Mouse (Mus musculus) neural tube, embryonic 12.5 days (tissue): Measurements from ENCODE around the gene Natd1. TPM values are rescaled to one million over a fixed set of nuclear protein-coding genes. Genes with fewer than 3 reads are reported as not detected.
"Not testable (repeated sequence)": the region's sequence is repeated elsewhere in the genome, so short reads cannot be mapped to it uniquely, and the experiment has no call there.

Source experiments
- ATAC-seq: fragments of 200-750 bp; cut with Nextera tagmentation; 2 replicates; pipeline ENCODE4 v1.8.0; 2017; ENCODE audit warnings: low read depth, mild to moderate bottlenecking, moderate TSS enrichment, moderate library complexity; ENCODE audit not compliant: low FRiP score
- H3K27ac ChIP-seq: fragments of 300-500 bp; sonication (generic); 2 replicates; pipeline ENCODE4 v1.5.1; 2016
- H3K27me3 ChIP-seq: fragments of 300-500 bp; sonication (generic); replicated peaks from 2 replicates; pipeline ENCODE4 v1.6.1; 2016; ENCODE audit warnings: mild to moderate bottlenecking
- H3K36me3 ChIP-seq: fragments of 300-500 bp; sonication (generic); 2 replicates; pipeline ENCODE4 v1.6.1; 2016; ENCODE audit warnings: mild to moderate bottlenecking
- H3K4me1 ChIP-seq: fragments of 300-500 bp; sonication (generic); 2 replicates; pipeline ENCODE4 v1.6.1; 2016
- H3K4me2 ChIP-seq: fragments of 300-500 bp; sonication (generic); replicated peaks from 2 replicates; pipeline ENCODE4 v1.6.1; 2016; ENCODE audit warnings: mild to moderate bottlenecking
- H3K4me3 ChIP-seq: fragments of 300-500 bp; sonication (generic); 2 replicates; pipeline ENCODE4 v1.5.1; 2016
- H3K9ac ChIP-seq: fragments of 300-500 bp; sonication (generic); 2 replicates; pipeline ENCODE4 v1.6.1; 2016; ENCODE audit warnings: mild to moderate bottlenecking
- H3K9me3 ChIP-seq: fragments of 300-500 bp; sonication (generic); 2 replicates; pipeline ENCODE4 v1.6.1; 2016; ENCODE audit warnings: mild to moderate bottlenecking
- WGBS: fragments of 180-500 bp; shearing (Covaris S2); methylation state at CpG from one replicate; pipeline ENCODE4 v1.1.7; 2016; 5-methylcytosine and 5-hydroxymethylcytosine counted together
- polyA plus RNA-seq: library from polyadenylated mRNA; unstranded; fragments of >200 nt; fragmentation: Nextera tagmentation; extraction: Ambion mirVana; gene quantifications from 2 replicates; pipeline ENCODE4 v1.2.1, GENCODE M21; 2016

The Natd1 gene
- polyA plus RNA-seq, 1 experiment from 2014 or later: 27.2 TPM

DNA sequence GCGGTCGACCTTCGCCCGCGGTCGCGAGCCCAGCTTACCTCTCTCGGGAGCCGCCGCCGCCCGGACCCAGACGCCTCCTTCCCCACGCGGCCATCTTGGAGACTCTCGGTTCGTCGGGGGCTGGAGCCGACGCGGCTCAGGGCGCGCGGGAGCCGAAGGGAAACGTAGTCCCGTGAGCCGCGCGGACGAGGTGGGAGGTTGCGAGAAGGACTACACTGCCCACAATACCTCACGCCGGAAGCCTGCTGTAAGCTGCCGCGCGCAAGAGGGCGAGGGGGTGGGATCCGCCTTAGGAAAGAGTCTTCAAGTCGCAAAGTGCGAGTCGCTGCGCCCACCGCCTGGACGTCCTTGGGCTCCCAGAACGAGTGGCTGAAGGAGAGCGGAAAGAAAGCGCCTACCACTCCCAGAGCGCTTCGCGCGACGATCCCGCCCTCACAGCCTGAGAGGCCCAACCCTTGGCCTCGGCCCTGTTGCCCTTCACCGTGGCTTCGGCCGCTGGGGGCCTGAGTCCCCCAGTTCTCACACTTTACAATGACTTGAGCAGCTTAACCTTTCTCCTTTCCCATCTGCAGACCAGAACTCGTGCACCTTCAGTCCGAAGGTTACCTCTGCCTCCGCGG, 35.8 kb downstream of the Natd1 start, which contains the start of gene Tmem11:
Tmem11 (minus strand) TSS at position 598 of the 620 bp plus-strand sequence.
- Histone ChIP-seq H3K36me3 (no peaks in the 10 kb centered on the region; the same call in 1 of the 2 replicates), H3K9me3 (no peaks in the 10 kb centered on the region), H3K9ac (peak within 1 kb of the TSS; percentile 93), H3K4me1 (peaks cover 28% of the 10 kb centered on the region), H3K4me2 (peak within 1 kb of the TSS; percentile 70), H3K4me3 (peak within 1 kb of the TSS; percentile 99), H3K27me3 (no peaks in the 10 kb centered on the region), H3K27ac (peak within 1 kb of the TSS; percentile 68)
- peak; percentile 99 for ATAC-seq
- WGBS: under 1% methylated on average over 62 of the region's 62 CpGs

DNA sequence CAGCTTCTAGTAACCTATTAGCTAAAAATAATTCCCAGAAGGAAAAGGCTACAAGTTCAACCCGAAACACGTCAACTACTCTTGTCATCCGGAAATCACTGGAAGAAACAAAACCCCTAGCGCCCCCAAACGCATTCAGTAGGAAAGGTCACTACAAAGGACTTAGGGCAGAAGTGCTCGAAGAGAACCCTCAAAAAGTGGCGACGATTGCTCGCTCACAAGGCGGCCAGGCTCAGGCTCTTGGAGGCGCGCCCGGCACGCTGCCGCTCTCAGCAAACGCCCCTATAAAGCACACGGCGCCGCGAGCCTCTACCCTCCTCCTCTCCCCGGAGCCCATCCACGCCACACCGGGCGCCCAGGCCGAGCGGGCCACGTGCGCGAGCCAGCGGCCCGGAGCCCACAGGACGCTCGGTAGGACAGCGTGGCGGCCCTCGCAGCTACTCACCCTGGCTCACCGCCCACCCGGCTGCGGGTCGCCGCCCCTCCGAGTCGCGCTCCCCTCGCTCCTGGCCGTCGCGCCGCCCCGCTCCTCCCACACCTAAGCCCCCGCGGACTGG, 36.4 kb downstream of the Natd1 start:
- Histone ChIP-seq H3K27ac (peak overlapping the region; percentile 57; the same call in 1 of the 2 replicates), H3K4me3 (peak overlapping the region; percentile 99), H3K27me3 (no peaks in the 10 kb centered on the region), H3K9me3 (no peaks in the 10 kb centered on the region), H3K36me3 (no peaks in the 10 kb centered on the region; the same call in 1 of the 2 replicates), H3K9ac (peak overlapping the region; percentile 93), H3K4me2 (peak overlapping the region; percentile 70), H3K4me1 (peaks cover 28% of the 10 kb centered on the region)
- under 1% methylated on average over 52 of the region's 52 CpGs for WGBS
- peak; percentile 65 for ATAC-seq

- Histone ChIP-seq H3K4me1 (peaks cover 20% of the 10 kb centered on the region), H3K9me3 (no peaks in the 10 kb centered on the region), H3K27me3 (no peaks in the 10 kb centered on the region), H3K36me3 (no peaks in the 10 kb centered on the region; the same call in 1 of the 2 replicates), H3K4me2 (no peak overlapping the region), H3K27ac (no peak overlapping the region), H3K9ac (no peak overlapping the region), H3K4me3 (no peak overlapping the region)
- no peak for ATAC-seq
- 90% methylated on average over 6 of the region's 6 CpGs for WGBS
Observed at GRCm38 (mm10) chr11:60873101-60873500, 41.4 kb downstream of the Natd1 start.

- no peak overlapping the region for H3K27ac ChIP-seq
- H3K4me1 ChIP-seq: peaks cover 12% of the 10 kb centered on the region; the same call in 1 of the 2 replicates
- H3K27me3 ChIP-seq: no peaks in the 10 kb centered on the region
- H3K9me3 ChIP-seq: no peaks in the 10 kb centered on the region
- peaks cover 5% of the 10 kb centered on the region; the same call in 1 of the 2 replicates for H3K36me3 ChIP-seq
- H3K4me3 ChIP-seq: no peak overlapping the region
- WGBS: 79% methylated on average over 4 of the region's 4 CpGs
- H3K4me2 ChIP-seq: no peak overlapping the region
- no peak for ATAC-seq
- H3K9ac ChIP-seq: no peak overlapping the region
Observed at GRCm38 (mm10) chr11:60871409-60871808, 43.1 kb downstream of the Natd1 start.

GRCm38 (mm10) chr11:60869471-60869870, 45.1 kb downstream of the Natd1 start:
- not testable (repeated sequence) for H3K4me1 ChIP-seq, H3K9me3 ChIP-seq, H3K4me3 ChIP-seq, H3K27me3 ChIP-seq, H3K9ac ChIP-seq, H3K4me2 ChIP-seq, H3K27ac ChIP-seq, ATAC-seq
- peaks cover 15% of the 10 kb centered on the region for H3K36me3 ChIP-seq
- WGBS: 95% methylated on average over 6 of the region's 6 CpGs

DNA sequence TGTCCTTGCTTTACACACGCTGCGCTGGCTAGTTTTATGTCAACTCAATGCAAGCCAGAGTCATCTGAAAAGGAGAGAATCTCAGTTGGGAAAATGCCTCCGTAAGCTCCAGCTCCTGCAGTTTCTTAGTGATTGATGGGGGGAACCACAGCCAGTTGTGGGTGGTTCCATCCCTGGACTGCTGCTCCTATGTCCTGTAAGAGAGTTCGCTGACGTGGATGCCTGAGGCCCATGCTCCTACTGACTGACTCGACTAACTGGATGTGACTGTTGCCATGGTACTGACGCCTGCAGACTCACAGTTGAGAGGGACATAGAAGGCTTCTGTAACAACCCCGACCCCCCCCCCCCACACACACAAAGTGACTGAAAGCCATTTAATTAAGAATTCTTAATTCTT, 46.6 kb downstream of the Natd1 start:
- no peak for ATAC-seq
- Histone ChIP-seq H3K9me3 (no peaks in the 10 kb centered on the region), H3K4me1 (peaks cover 9% of the 10 kb centered on the region; the same call in 1 of the 2 replicates), H3K9ac (no peak overlapping the region), H3K27ac (no peak overlapping the region), H3K4me2 (no peak overlapping the region), H3K27me3 (no peaks in the 10 kb centered on the region), H3K4me3 (no peak overlapping the region), H3K36me3 (peaks cover 27% of the 10 kb centered on the region)
- WGBS: 57% methylated on average over 8 of the region's 8 CpGs

- no peaks in the 10 kb centered on the region for H3K9me3 ChIP-seq
- H3K4me1 ChIP-seq: peaks cover 9% of the 10 kb centered on the region; the same call in 1 of the 2 replicates
- peaks cover 27% of the 10 kb centered on the region for H3K36me3 ChIP-seq
- H3K9ac ChIP-seq: no peak overlapping the region
- H3K27me3 ChIP-seq: no peaks in the 10 kb centered on the region
- H3K4me3 ChIP-seq: no peak overlapping the region
- no peak for ATAC-seq
- WGBS: 89% methylated on average over 3 of the region's 3 CpGs
- no peak overlapping the region for H3K4me2 ChIP-seq
- H3K27ac ChIP-seq: no peak overlapping the region
Observed at GRCm38 (mm10) chr11:60867456-60867855, 47.1 kb downstream of the Natd1 start.

- no peaks in the 10 kb centered on the region for H3K27me3 ChIP-seq
- peaks cover 9% of the 10 kb centered on the region; the same call in 1 of the 2 replicates for H3K4me1 ChIP-seq
- 81% methylated on average over 2 of the region's 2 CpGs for WGBS
- H3K4me2 ChIP-seq: no peak overlapping the region
- H3K36me3 ChIP-seq: peaks cover 41% of the 10 kb centered on the region
- H3K9ac ChIP-seq: no peak overlapping the region
- no peak overlapping the region for H3K4me3 ChIP-seq
- ATAC-seq: no peak
- no peak overlapping the region for H3K27ac ChIP-seq
- H3K9me3 ChIP-seq: no peaks in the 10 kb centered on the region
Observed at GRCm38 (mm10) chr11:60866021-60866420, 48.5 kb downstream of the Natd1 start.

DNA sequence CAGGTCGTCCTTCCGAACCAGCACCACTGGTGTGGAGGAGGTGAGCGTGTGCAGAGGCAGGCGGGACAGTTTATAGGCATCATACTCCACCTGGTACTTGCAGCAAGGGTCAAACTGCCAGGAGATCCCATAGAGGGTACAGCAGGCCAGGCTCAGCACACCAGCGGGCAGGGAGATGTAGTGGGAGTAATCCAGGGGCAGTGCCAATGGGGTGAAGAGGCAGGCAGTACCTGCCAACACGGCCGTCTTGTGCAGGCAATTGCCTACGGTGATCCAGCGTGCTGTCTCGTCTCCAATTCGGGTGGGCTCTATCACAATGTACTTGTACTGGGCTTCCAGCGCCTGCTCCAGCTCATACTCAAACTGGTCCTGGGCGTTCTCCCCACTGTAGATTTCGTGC, 49.6 kb downstream of the Natd1 start:
- WGBS: 90% methylated on average over 14 of the region's 14 CpGs

DNA sequence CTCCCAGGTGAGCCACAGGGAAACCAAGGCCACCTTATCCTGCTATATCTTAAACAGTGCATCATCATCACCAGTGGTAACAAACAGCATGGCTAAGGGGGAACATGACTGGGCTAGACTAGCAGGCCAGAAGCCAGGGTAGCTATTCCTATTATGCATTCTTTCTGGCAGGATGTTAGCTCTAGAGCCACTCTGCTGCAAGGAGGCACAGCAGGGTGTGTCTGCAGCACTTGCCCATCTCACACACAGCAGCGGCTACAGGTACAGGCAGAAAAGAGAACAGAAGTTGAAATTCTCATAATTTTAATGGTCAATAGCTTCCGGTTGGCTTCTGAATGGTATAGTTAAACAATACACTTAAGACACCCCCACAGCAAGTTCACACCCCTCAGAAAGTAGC, 50.4 kb downstream of the Natd1 start:
- 93% methylated on average over 2 of the region's 2 CpGs for WGBS
- Histone ChIP-seq H3K27ac (no peak overlapping the region), H3K4me2 (no peak overlapping the region), H3K9me3 (no peaks in the 10 kb centered on the region), H3K9ac (no peak overlapping the region), H3K36me3 (peaks cover 41% of the 10 kb centered on the region), H3K4me1 (peaks cover 9% of the 10 kb centered on the region; the same call in 1 of the 2 replicates), H3K4me3 (no peak overlapping the region), H3K27me3 (no peaks in the 10 kb centered on the region)
- ATAC-seq: no peak

More for the DNA sequence above, 49.6 kb downstream of the Natd1 start:
- no peaks in the 10 kb centered on the region for H3K27me3 ChIP-seq
- H3K4me1 ChIP-seq: peaks cover 9% of the 10 kb centered on the region; the same call in 1 of the 2 replicates
- H3K36me3 ChIP-seq: peaks cover 41% of the 10 kb centered on the region
- no peak overlapping the region for H3K9ac ChIP-seq
- ATAC-seq: no peak
- H3K4me2 ChIP-seq: no peak overlapping the region
- H3K9me3 ChIP-seq: no peaks in the 10 kb centered on the region
- no peak overlapping the region for H3K27ac ChIP-seq
- no peak overlapping the region for H3K4me3 ChIP-seq

GRCm38 (mm10) chr11:60863196-60863595, 51.4 kb downstream of the Natd1 start:
- no peak overlapping the region for H3K4me2 ChIP-seq
- no peaks in the 10 kb centered on the region for H3K9me3 ChIP-seq
- no peaks in the 10 kb centered on the region for H3K27me3 ChIP-seq
- WGBS: 84% methylated on average over 4 of the region's 4 CpGs
- no peak overlapping the region for H3K27ac ChIP-seq
- H3K36me3 ChIP-seq: peaks cover 48% of the 10 kb centered on the region
- H3K4me3 ChIP-seq: no peak overlapping the region
- H3K4me1 ChIP-seq: peaks cover 9% of the 10 kb centered on the region; the same call in 1 of the 2 replicates
- ATAC-seq: no peak
- no peak overlapping the region for H3K9ac ChIP-seq

- Histone ChIP-seq H3K9ac (no peak overlapping the region), H3K27ac (no peak overlapping the region), H3K27me3 (no peaks in the 10 kb centered on the region), H3K4me3 (no peak overlapping the region), H3K36me3 (peaks cover 51% of the 10 kb centered on the region), H3K9me3 (no peaks in the 10 kb centered on the region), H3K4me2 (no peak overlapping the region), H3K4me1 (peaks cover 4% of the 10 kb centered on the region; the same call in 1 of the 2 replicates)
- 85% methylated on average over 3 of the region's 3 CpGs for WGBS
- ATAC-seq: no peak
Observed at GRCm38 (mm10) chr11:60861993-60862392, 52.6 kb downstream of the Natd1 start.
